Mouse (Mus musculus): ENCODE results near the gene Lrp1. TPM values are rescaled to one million over a fixed set of nuclear protein-coding genes. Genes with fewer than 3 reads are reported as not detected.

Lrp1 gene
- total and polyA plus RNA-seq, 3 experiments, result 3.1 to 51.2 (median 11.8) TPM

GRCm38 (mm10) chr10:127521611-127522080 is 99.3 kb downstream of the Lrp1 start:
- Histone ChIP-seq H3K9ac (ENCODE audit: insufficient read depth, low read depth) (peak overlapping the region; percentile 92), H3K4me1 (ENCODE audit: control insufficient read depth in 1 of 2, insufficient read depth in 2 of 2) (peaks cover 13 to 42% of the 10 kb centered on the region in 2 experiments), H3K79me2 (replicated peaks; ENCODE audit: control insufficient read depth, extremely low read depth, insufficient read depth, poor library complexity, severe bottlenecking) (peaks cover 28% of the 10 kb centered on the region), H3K4me3 (replicated peaks in 1 of 3; ENCODE audit: low read depth in 2 of 3, low read length in 2 of 3, poor library complexity in 1 of 3) (peak overlapping the region; percentile 73 to 93 (median 85)), H3K4me2 (ENCODE audit: insufficient read depth, low read depth, poor library complexity, severe bottlenecking) (peak overlapping the region; percentile 42), H3K9me3 (replicated peaks; ENCODE audit: low read length) (no peaks in the 10 kb centered on the region), H3K27ac (ENCODE audit: insufficient read depth, low read depth) (peak overlapping the region; percentile 78), H3K36me3 (replicated peaks in 1 of 2; ENCODE audit: control insufficient read depth in 1 of 2, insufficient read depth in 1 of 2, low read length in 1 of 2) (peaks cover 35 to 44% of the 10 kb centered on the region in 2 experiments), H3K27me3 (replicated peaks) (peaks cover 19% of the 10 kb centered on the region)
- TF ChIP-seq HCFC1 (IDR thresholded peaks at IDR 0.05; ENCODE audit: low read depth, low read length) (no peak), TBP (conservative IDR thresholded peaks at IDR 0.05; ENCODE audit: low read depth, low read length) (no peak), JUN (IDR thresholded peaks at IDR 0.05; ENCODE audit: insufficient read depth, low read depth, low read length) (no peak), TCF12 (IDR thresholded peaks at IDR 0.05; ENCODE audit: low read depth, low read length) (no peak), E2F4 (IDR thresholded peaks at IDR 0.05; ENCODE audit: insufficient replicate concordance, low read depth, low read length) (peak; percentile 90; the same call in 1 of the 2 replicates), CHD1 (IDR thresholded peaks at IDR 0.05; ENCODE audit: low read depth, low read length) (peak; percentile 64), ETS1 (conservative IDR thresholded peaks at IDR 0.05; ENCODE audit: low read depth, low read length) (no peak), PAX5 (IDR thresholded peaks at IDR 0.05; ENCODE audit: low read length) (no peak), UBTF (IDR thresholded peaks at IDR 0.05; ENCODE audit: low read depth, low read length) (no peak), IRF4 (IDR thresholded peaks at IDR 0.05; ENCODE audit: low read depth, low read length) (peak; percentile 7; the same call in 1 of the 2 replicates), RAD21 (IDR thresholded peaks at IDR 0.05; ENCODE audit: low read depth, low read length) (no peak), BHLHE40 (IDR thresholded peaks at IDR 0.05; ENCODE audit: low read depth, low read length) (no peak), ZKSCAN1 (IDR thresholded peaks at IDR 0.05; ENCODE audit: borderline replicate concordance, low read depth, low read length) (no peak), EP300 (IDR thresholded peaks at IDR 0.05; ENCODE audit: low read length) (0 out of 2 replicates have a peak, but pooled peaks have one; percentile 9), RCOR1 (conservative IDR thresholded peaks at IDR 0.05; ENCODE audit: low read depth, low read length) (no peak), ZMIZ1 (IDR thresholded peaks at IDR 0.05; ENCODE audit: low read depth, low read length) (peak; percentile 27; the same call in 1 of the 2 replicates), ZC3H11A (IDR thresholded peaks at IDR 0.05; ENCODE audit: low read depth, low read length) (no peak), USF1 (IDR thresholded peaks at IDR 0.05; ENCODE audit: low read depth, low read length) (no peak; the same call in 1 of the 2 replicates), CHD2 (IDR thresholded peaks at IDR 0.05; ENCODE audit: low read length) (no peak), NELFE (IDR thresholded peaks at IDR 0.05; ENCODE audit: low read depth, low read length) (no peak), USF2 (conservative IDR thresholded peaks at IDR 0.05; ENCODE audit: low read depth, low read length) (no peak), MAZ (IDR thresholded peaks at IDR 0.05; ENCODE audit: low read depth, low read length) (no peak), POLR2AphosphoS2 (IDR thresholded peaks at IDR 0.05; ENCODE audit: low read depth, low read length) (no peak), MYC (IDR thresholded peaks at IDR 0.05; ENCODE audit: low read depth, low read length) (no peak), GABPA (IDR thresholded peaks at IDR 0.05; ENCODE audit: insufficient replicate concordance, low read depth, low read length) (no peak), MXI1 (IDR thresholded peaks at IDR 0.05; ENCODE audit: low read depth, low read length) (no peak), MAX (IDR thresholded peaks at IDR 0.05; ENCODE audit: low read length) (no peak), SMC3 (IDR thresholded peaks at IDR 0.05; ENCODE audit: low read depth, low read length) (no peak), NRF1 (IDR thresholded peaks at IDR 0.05; ENCODE audit: low read depth, low read length) (no peak), CTCF (conservative IDR thresholded peaks at IDR 0.05 in 1 of 2, IDR thresholded peaks at IDR 0.05 in 1 of 2; ENCODE audit: low read depth in 2 of 2, low read length in 2 of 2) (no peak), SIN3A (IDR thresholded peaks at IDR 0.05; ENCODE audit: low read length) (peak; percentile 89; the same call in 1 of the 2 replicates), ZNF384 (IDR thresholded peaks at IDR 0.05; ENCODE audit: low read depth, low read length) (no peak), JUND (conservative IDR thresholded peaks at IDR 0.05; ENCODE audit: low read depth, low read length) (peak; percentile 64), POLR2A (IDR thresholded peaks at IDR 0.05; ENCODE audit: low read depth, low read length) (no peak; the same call in 1 of the 2 replicates), MAFK (IDR thresholded peaks at IDR 0.05; ENCODE audit: insufficient replicate concordance, low read length) (peak; percentile 35; the same call in 1 of the 2 replicates), ELF1 (IDR thresholded peaks at IDR 0.05; ENCODE audit: low read depth, low read length) (no peak), MEF2A (IDR thresholded peaks at IDR 0.05; ENCODE audit: borderline replicate concordance, low read depth, low read length) (no peak), KAT2A (IDR thresholded peaks at IDR 0.05; ENCODE audit: insufficient replicate concordance, low read length) (peak; percentile 49; the same call in 1 of the 2 replicates)
- peak; percentile 70 for DNase-seq (ENCODE audit: extremely low read depth)
- dilution Hi-C loops (cut with MboI; ENCODE audit: extremely low pct_ligation_motif_present, extremely low pct_unique_long_range_greater_than_20kb, low sequenced_read_pairs) (no loop called here), in situ Hi-C loops (cut with MboI; ENCODE audit: low pct_ligation_motif_present, low pct_unique_long_range_greater_than_20kb, low sequenced_read_pairs) (no loop called here)
